Mouse (Mus musculus): ENCODE measurements around the gene Zbtb25. TPM values are rescaled to one million over a fixed set of nuclear protein-coding genes. Genes with fewer than 3 reads are reported as not detected.

The Zbtb25 gene
- polyA plus RNA-seq, 1 experiment: 17.9 TPM

- Histone ChIP-seq H3K27ac (ENCODE audit: insufficient read depth, low read length) (peak overlapping the region; percentile 99), H3K4me1 (ENCODE audit: control insufficient read depth, insufficient read depth, low read length) (peaks cover 9% of the 10 kb centered on the region; the same call in 1 of the 2 replicates), H3K4me3 (ENCODE audit: insufficient read depth, low read length) (peak overlapping the region; percentile 92)
- no peak for TF ChIP-seq CTCF (IDR thresholded peaks at IDR 0.05; ENCODE audit: extremely low read depth, insufficient read depth, low read length)
- no peak for TF ChIP-seq POLR2A (IDR thresholded peaks at IDR 0.05; ENCODE audit: extremely low read depth, insufficient read depth, low read length)
Observed at GRCm38 (mm10) chr12:76370831-76371571, 1.6 kb upstream of the Zbtb25 start.

GRCm38 (mm10) chr12:76369978-76370830 lies 802 bp upstream of the Zbtb25 start, which contains the start of gene Zbtb1:
Gene Zbtb1 (plus strand): TSS chr12:76370266.
- peak within 1 kb of the TSS; percentile 92 for H3K4me3 ChIP-seq (ENCODE audit: insufficient read depth, low read length)
- H3K27ac ChIP-seq (ENCODE audit: insufficient read depth, low read length): peak within 1 kb of the TSS; percentile 100
- H3K4me1 ChIP-seq (ENCODE audit: control insufficient read depth, insufficient read depth, low read length): peaks cover 9% of the 10 kb centered on the region; the same call in 1 of the 2 replicates
- TF ChIP-seq CTCF (IDR thresholded peaks at IDR 0.05; ENCODE audit: extremely low read depth, insufficient read depth, low read length) (no peak), POLR2A (IDR thresholded peaks at IDR 0.05; ENCODE audit: extremely low read depth, insufficient read depth, low read length) (peak; percentile 49)

- Histone ChIP-seq H3K27ac (ENCODE audit: insufficient read depth, low read length) (peak overlapping the region; percentile 100), H3K4me3 (ENCODE audit: insufficient read depth, low read length) (peak overlapping the region; percentile 92), H3K4me1 (ENCODE audit: control insufficient read depth, insufficient read depth, low read length) (peaks cover 9% of the 10 kb centered on the region; the same call in 1 of the 2 replicates)
- TF ChIP-seq CTCF (IDR thresholded peaks at IDR 0.05; ENCODE audit: extremely low read depth, insufficient read depth, low read length): no peak
- TF ChIP-seq POLR2A (IDR thresholded peaks at IDR 0.05; ENCODE audit: extremely low read depth, insufficient read depth, low read length): no peak
Observed at GRCm38 (mm10) chr12:76368790-76369205, 604 bp downstream of the Zbtb25 start.

- TF ChIP-seq POLR2A (IDR thresholded peaks at IDR 0.05; ENCODE audit: extremely low read depth, insufficient read depth, low read length) (no peak), CTCF (IDR thresholded peaks at IDR 0.05; ENCODE audit: extremely low read depth, insufficient read depth, low read length) (no peak)
- Histone ChIP-seq H3K27ac (ENCODE audit: insufficient read depth, low read length) (peak overlapping the region; percentile 100; the same call in 1 of the 2 replicates), H3K4me3 (ENCODE audit: insufficient read depth, low read length) (peak overlapping the region; percentile 92), H3K4me1 (ENCODE audit: control insufficient read depth, insufficient read depth, low read length) (peaks cover 9% of the 10 kb centered on the region; the same call in 1 of the 2 replicates)
Observed at GRCm38 (mm10) chr12:76368201-76368789, 1.1 kb downstream of the Zbtb25 start.

GRCm38 (mm10) chr12:76367096-76367995 lies 2.1 kb downstream of the Zbtb25 start:
- Histone ChIP-seq H3K4me3 (ENCODE audit: insufficient read depth, low read length) (peak overlapping the region; percentile 92; the same call in 1 of the 2 replicates), H3K4me1 (ENCODE audit: control insufficient read depth, insufficient read depth, low read length) (peaks cover 9% of the 10 kb centered on the region; the same call in 1 of the 2 replicates), H3K27ac (ENCODE audit: insufficient read depth, low read length) (no peak overlapping the region)
- TF ChIP-seq CTCF (IDR thresholded peaks at IDR 0.05; ENCODE audit: extremely low read depth, insufficient read depth, low read length) (no peak), POLR2A (IDR thresholded peaks at IDR 0.05; ENCODE audit: extremely low read depth, insufficient read depth, low read length) (no peak)

- no peak overlapping the region for H3K4me3 ChIP-seq (ENCODE audit: insufficient read depth, low read length)
- TF ChIP-seq CTCF (IDR thresholded peaks at IDR 0.05; ENCODE audit: extremely low read depth, insufficient read depth, low read length) (no peak), POLR2A (IDR thresholded peaks at IDR 0.05; ENCODE audit: extremely low read depth, insufficient read depth, low read length) (no peak)
- peaks cover 9% of the 10 kb centered on the region; the same call in 1 of the 2 replicates for H3K4me1 ChIP-seq (ENCODE audit: control insufficient read depth, insufficient read depth, low read length)
- H3K27ac ChIP-seq (ENCODE audit: insufficient read depth, low read length): no peak overlapping the region
Observed at GRCm38 (mm10) chr12:76366276-76366675, 3.1 kb downstream of the Zbtb25 start.

- H3K27ac ChIP-seq (ENCODE audit: insufficient read depth, low read length): no peak overlapping the region
- TF ChIP-seq CTCF (IDR thresholded peaks at IDR 0.05; ENCODE audit: extremely low read depth, insufficient read depth, low read length): no peak
- no peak overlapping the region for H3K4me3 ChIP-seq (ENCODE audit: insufficient read depth, low read length)
- peaks cover 3% of the 10 kb centered on the region; the same call in 1 of the 2 replicates for H3K4me1 ChIP-seq (ENCODE audit: control insufficient read depth, insufficient read depth, low read length)
Observed at GRCm38 (mm10) chr12:76362303-76362676, 7.1 kb downstream of the Zbtb25 start.

GRCm38 (mm10) chr12:76361405-76362302 lies 7.7 kb downstream of the Zbtb25 start:
- Histone ChIP-seq H3K27ac (ENCODE audit: insufficient read depth, low read length) (no peak overlapping the region), H3K4me1 (ENCODE audit: control insufficient read depth, insufficient read depth, low read length) (no peaks in the 10 kb centered on the region; the same call in 1 of the 2 replicates), H3K4me3 (ENCODE audit: insufficient read depth, low read length) (no peak overlapping the region)
- TF ChIP-seq POLR2A (IDR thresholded peaks at IDR 0.05; ENCODE audit: extremely low read depth, insufficient read depth, low read length) (no peak), CTCF (IDR thresholded peaks at IDR 0.05; ENCODE audit: extremely low read depth, insufficient read depth, low read length) (no peak)

Measured in cortical plate, adult 2 months (tissue).